Mouse (Mus musculus) spleen, adult 18-20 months (tissue): ENCODE measurements around the gene Tk2.
A peak's percentile ranks its signal among the peaks of the same experiment; 100 is the strongest.

Experiments used
- DNase-seq, 2 experiments: peaks; one replicate each; pipeline ENCODE4 v3.0.0; 2022; ENCODE audit warnings: mixed read lengths in 2 of 2

The Tk2 gene

DNA sequence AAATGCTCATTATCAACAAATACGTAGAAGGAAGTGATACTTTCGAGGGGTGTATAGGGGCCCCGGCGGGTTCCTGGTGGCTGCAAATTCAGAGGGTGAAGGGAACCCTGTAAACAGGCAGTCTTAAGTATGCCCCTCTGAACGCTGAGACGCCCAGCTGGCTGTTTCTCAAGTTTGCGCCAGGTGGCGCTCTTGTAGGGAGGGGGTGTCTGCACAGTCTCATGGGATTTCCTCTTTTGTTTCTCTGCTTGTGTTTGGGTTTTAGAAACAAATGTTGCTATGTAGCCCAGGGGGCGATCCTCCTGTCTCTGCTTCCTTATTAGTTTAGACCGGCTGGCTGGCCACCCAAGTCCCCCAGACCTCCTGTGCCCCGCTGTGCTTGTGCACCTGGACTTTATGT, 29.3 kb downstream of the Tk2 start:
- peak; percentile 52 to 68 for DNase-seq

- no peak for DNase-seq
Measured at GRCm38 (mm10) chr8:104217601-104218000, 30.8 kb downstream of the Tk2 start.

DNA sequence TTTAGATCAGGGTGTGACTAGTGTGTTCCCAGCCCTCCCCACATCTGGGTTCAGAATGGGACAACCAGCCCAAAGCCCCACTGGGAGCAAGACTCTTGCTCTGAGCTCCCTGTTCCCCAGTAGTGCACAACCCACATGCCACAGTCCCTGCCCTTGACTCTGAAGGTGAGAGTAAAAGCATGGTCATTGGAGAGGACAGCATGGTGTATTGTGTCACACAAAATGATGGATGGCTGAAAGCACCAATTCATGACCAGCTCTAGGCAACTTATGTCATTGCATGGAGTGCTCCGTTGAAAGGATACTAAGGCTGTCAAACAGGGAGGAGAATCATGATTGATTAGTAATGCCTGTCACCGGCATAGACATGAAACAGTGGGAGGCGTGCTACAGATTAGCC, 43.1 kb downstream of the Tk2 start:
- DNase-seq = no peak

- no peak for DNase-seq
Measured at GRCm38 (mm10) chr8:104202320-104202719, 46.0 kb downstream of the Tk2 start.

GRCm38 (mm10) chr8:104201622-104202021, 46.7 kb downstream of the Tk2 start:
- no peak for DNase-seq

DNA sequence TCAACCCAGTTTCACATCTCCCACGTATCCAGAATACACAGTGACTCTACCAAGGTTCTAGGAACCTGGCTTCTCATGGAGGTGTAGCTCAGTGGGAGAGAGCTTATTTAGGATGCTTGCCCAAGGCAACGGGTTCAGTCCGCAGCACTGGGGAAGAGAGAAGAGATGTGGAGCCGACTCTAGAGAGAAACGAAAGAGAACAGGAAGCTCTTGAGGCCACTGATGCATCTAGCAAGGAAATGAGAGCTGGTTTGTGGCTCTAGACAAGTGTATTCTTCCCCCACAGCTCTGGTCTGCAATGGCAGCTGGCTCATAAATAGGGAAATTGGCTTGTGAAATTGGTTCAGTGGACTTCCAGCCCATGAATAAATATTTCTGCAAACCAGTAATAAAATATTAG, 48.6 kb downstream of the Tk2 start:
- DNase-seq = no peak

GRCm38 (mm10) chr8:104191496-104191895, 56.9 kb downstream of the Tk2 start:
- no peak for DNase-seq

GRCm38 (mm10) chr8:104190777-104191468, 57.4 kb downstream of the Tk2 start:
- no peak for DNase-seq

GRCm38 (mm10) chr8:104188459-104188858, 59.9 kb downstream of the Tk2 start:
- DNase-seq = no peak

GRCm38 (mm10) chr8:104187622-104188021, 60.7 kb downstream of the Tk2 start:
- DNase-seq = no peak

DNA sequence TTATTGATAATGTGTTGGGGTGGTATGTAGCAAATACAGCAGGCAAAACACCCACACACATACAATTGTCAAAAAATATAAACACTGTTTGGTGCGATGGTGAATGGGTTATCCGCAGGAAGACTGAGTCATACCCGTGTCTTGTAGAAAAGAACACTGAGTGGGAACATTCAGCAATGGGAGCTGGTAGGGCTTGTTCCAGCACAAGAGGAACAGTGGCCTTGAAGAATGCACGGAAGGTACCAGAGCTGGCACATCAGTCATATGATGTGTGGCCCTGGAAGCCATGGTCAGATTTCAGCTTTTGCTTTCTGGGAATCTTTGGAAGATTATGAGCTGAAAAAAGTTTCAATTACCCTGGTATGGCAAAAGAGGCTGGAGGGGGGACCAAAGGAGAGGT, 61.5 kb downstream of the Tk2 start:
- no peak for DNase-seq

GRCm38 (mm10) chr8:104184905-104185304, 63.5 kb downstream of the Tk2 start:
- no peak for DNase-seq

- no peak for DNase-seq
Measured at GRCm38 (mm10) chr8:104177054-104177453, 71.3 kb downstream of the Tk2 start.
